Mouse (Mus musculus) midbrain, embryonic 10.5 days (tissue): ENCODE measurements around the gene Epm2aip1. TPM values are rescaled to one million over a fixed set of nuclear protein-coding genes. Genes with fewer than 3 reads are reported as not detected.

ENCODE experiments used
- DNase-seq: peaks from one replicate; pipeline ENCODE4 v3.0.0-alpha.2; 2017; ENCODE audit warnings: low spot score
- H3K27ac ChIP-seq: fragments of 300-500 bp; sonication (generic); replicated peaks from 2 replicates; pipeline ENCODE4 v1.5.1; 2016; ENCODE audit warnings: mild to moderate bottlenecking
- H3K27me3 ChIP-seq: fragments of 300-500 bp; sonication (generic); 2 replicates; pipeline ENCODE4 v1.6.1; 2016; ENCODE audit warnings: low read depth, mild to moderate bottlenecking; ENCODE audit not compliant: poor library complexity, severe bottlenecking
- H3K36me3 ChIP-seq: fragments of 300-500 bp; sonication (generic); 2 replicates; pipeline ENCODE4 v1.6.1; 2016; ENCODE audit warnings: mild to moderate bottlenecking, moderate library complexity
- H3K4me1 ChIP-seq: fragments of 300-500 bp; sonication (generic); 2 replicates; pipeline ENCODE4 v1.6.1; 2016
- H3K4me3 ChIP-seq: fragments of 300-500 bp; sonication (generic); 2 replicates; pipeline ENCODE4 v1.5.1; 2016; ENCODE audit warnings: mild to moderate bottlenecking, moderate library complexity
- H3K9me3 ChIP-seq: fragments of 300-500 bp; sonication (generic); replicated peaks from 2 replicates; pipeline ENCODE4 v1.6.1; 2016; ENCODE audit warnings: mild to moderate bottlenecking
- WGBS: fragments of 180-500 bp; shearing (Covaris S2); methylation state at CpG from one replicate; pipeline ENCODE4 v1.1.7; 2016; 5-methylcytosine and 5-hydroxymethylcytosine counted together
- polyA plus RNA-seq: library from polyadenylated mRNA; unstranded; fragments of >200 nt; fragmentation: Nextera tagmentation; extraction: Ambion mirVana; gene quantifications from 2 replicates; pipeline ENCODE4 v1.2.1, GENCODE M21; 2016

The Epm2aip1 gene
- polyA plus RNA-seq, 1 experiment from 2014 or later, result 25.3 TPM

DNA sequence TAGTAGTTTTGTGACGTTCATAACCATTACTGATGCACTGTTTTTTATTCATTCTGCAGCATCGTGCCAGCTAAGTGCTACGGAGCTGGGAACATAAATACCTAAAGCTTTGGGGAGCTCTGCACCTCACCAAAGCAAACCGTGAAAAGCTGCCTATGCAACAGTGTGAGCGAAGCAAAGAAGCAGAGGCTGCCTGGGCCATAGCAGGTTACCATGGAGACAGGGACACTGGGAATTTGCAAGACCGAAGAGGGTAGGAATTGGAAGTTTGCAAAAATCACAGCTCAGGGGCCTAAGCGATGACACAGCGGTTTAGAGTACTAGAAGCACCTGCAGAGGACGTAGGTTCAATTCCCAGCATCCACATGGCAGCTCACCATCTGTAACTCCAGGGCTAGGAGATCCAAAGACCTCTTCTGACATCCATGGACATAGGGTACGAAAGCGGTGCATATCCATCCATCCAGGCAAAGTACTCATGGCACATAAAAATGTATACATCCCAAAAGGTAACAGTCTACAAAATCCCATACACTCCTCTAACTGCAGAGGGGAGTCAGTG lies 18.9 kb downstream of the Epm2aip1 start:
- DNase-seq, result no peak
- H3K9me3 ChIP-seq, result no peaks in the 10 kb centered on the region
- H3K4me1 ChIP-seq, result peaks cover 18% of the 10 kb centered on the region
- no peaks in the 10 kb centered on the region for H3K36me3 ChIP-seq
- H3K27ac ChIP-seq, result no peak overlapping the region
- no peak overlapping the region for H3K4me3 ChIP-seq
- no peaks in the 10 kb centered on the region for H3K27me3 ChIP-seq
- WGBS, result 75% methylated on average over 11 of the region's 11 CpGs

DNA sequence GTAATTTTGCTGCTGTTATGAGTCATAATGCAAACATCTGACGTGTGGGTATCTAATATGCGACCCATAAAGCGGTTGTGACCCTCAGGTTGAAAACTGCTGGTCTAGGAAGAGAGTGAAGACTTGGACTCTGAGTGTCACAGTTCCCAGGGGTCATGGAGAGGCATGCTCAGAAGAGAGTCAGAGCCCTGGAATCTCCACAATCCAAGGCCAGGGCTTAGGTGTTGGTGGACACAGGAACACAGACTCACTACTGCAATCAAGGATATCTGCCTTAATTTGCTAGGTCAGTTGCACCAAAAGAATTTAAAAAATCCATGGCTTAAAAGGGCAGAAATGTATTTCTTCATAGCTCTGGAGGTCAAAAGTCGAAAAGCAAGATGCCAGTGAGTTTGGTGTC lies 21.5 kb downstream of the Epm2aip1 start:
- DNase-seq, result no peak
- Histone ChIP-seq H3K4me1 (peaks cover 12% of the 10 kb centered on the region), H3K9me3 (no peaks in the 10 kb centered on the region), H3K27ac (no peak overlapping the region), H3K36me3 (no peaks in the 10 kb centered on the region), H3K27me3 (no peaks in the 10 kb centered on the region), H3K4me3 (no peak overlapping the region)
- WGBS, result 89% methylated on average over 4 of the region's 4 CpGs

DNA sequence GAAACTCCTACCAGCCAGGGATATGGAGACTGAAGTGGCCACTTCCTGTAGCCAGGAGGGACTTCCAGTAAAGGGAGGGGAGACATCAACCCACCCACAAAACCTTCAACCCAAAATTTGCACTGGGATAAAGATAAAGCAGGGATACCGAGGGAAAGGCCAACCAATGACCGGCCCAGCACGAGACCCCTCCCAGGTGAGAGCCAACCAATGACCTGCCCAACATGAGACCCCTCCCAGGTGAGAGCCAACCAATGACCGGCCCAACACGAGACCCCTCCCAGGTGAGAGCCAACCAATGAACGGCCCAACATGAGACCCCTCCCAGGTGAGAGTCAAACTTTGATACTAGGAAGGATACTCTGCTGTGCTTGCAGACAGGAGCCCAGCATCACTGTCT lies 23.2 kb downstream of the Epm2aip1 start:
- no peak overlapping the region for H3K27ac ChIP-seq
- H3K4me3 ChIP-seq, result no peak overlapping the region
- no peaks in the 10 kb centered on the region for H3K36me3 ChIP-seq
- H3K27me3 ChIP-seq, result no peaks in the 10 kb centered on the region
- no peaks in the 10 kb centered on the region for H3K9me3 ChIP-seq
- 90% methylated on average over 6 of the region's 6 CpGs for WGBS
- no peak for DNase-seq
- H3K4me1 ChIP-seq, result peaks cover 8% of the 10 kb centered on the region

DNA sequence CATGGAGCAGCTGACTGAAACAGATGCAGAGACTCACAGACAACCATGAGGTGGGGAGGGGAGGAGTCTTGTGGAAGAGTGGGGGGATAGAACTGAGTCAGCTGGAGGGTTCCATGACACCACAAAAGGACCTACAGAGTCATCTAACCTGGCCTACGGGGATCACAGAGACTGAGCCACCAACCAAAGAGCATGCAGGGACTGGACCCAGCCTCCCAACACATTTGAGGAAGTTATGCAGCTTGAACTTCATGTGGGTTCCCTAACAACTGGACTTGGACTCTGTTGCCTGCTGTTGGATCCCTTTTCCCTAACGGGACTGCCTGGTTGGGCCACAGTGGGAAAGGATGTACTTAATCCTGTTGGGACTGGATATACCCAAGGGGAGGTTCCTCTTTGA lies 23.6 kb downstream of the Epm2aip1 start:
- Histone ChIP-seq H3K27ac (no peak overlapping the region), H3K4me3 (no peak overlapping the region), H3K36me3 (no peaks in the 10 kb centered on the region), H3K27me3 (no peaks in the 10 kb centered on the region), H3K9me3 (no peaks in the 10 kb centered on the region), H3K4me1 (peaks cover 4% of the 10 kb centered on the region)
- DNase-seq, result no peak
- 71% methylated on average over 2 of the region's 2 CpGs for WGBS

DNA sequence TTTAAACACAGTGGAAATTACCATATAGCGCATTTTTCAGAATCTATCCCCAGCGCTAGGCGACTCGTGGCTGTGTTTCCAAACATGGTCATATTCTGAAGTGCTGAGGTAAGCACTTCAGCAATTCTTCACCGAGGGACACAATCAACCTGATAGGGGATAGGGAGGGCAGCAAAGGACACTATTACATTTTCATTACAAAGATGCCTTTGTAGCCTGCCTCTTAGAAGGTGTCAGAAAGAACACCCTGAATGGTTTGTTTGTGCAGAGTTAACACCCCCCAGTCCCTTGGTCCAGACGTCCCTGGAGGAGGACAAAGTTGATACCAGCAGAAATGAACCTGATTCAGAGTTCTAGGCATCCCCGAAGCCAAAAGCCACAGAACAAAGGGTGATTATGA lies 24.7 kb downstream of the Epm2aip1 start:
- Histone ChIP-seq H3K4me3 (no peak overlapping the region), H3K9me3 (no peaks in the 10 kb centered on the region), H3K27me3 (no peaks in the 10 kb centered on the region), H3K36me3 (no peaks in the 10 kb centered on the region), H3K27ac (no peak overlapping the region), H3K4me1 (no peaks in the 10 kb centered on the region)
- WGBS, result 86% methylated on average over 7 of the region's 7 CpGs
- DNase-seq, result no peak

DNA sequence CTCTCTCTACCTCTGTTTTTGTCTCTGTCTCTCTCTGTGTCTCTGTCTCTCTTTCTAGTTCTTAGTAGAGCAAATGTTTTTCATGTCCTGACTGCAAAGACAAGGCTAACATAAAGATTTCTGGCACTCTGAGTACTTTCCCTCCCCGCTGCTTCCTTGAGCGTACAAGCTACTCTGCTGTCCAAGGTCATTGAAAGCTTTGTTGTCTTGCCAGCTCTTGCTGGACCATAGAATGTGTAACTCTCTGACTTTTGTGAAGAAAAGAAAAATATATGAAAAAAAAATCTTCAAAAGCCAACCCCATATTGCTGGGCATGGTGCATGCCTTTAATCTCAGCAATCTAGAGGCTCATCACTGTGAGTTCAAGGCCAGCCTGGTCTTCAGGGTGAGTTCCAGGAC lies 26.9 kb downstream of the Epm2aip1 start:
- 92% methylated on average over 2 of the region's 2 CpGs for WGBS
- H3K36me3 ChIP-seq, result no peaks in the 10 kb centered on the region
- DNase-seq, result no peak

DNA sequence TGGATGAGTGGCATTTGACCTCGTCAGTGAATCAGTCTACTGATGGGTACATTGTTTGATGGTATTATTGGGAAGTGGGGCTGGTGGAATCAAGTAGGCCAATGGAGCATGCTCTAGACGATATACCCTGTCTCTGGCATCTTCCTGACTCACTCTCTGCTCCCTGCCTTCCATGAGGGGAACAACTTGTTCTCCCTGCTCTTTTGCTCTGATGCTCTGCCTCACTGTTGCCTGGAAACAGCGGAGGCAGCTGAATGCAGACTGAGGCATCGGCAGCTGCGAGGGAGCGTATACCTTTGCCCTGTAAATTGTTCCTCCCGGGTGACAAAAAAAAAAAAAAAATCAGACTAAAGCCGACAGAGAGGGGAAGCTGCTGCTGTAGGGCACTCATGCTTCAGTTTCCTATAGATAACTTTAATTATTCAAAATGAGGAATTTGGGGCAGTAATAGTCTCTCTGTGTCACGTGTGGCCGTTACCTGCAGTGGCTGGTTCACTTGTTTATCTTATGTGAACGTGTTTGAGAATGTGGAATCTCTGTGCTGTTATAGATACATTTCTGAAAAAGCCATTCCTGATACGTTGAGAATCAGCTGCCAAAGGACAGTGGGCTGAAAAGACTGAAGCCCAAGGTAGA lies 30.6 kb downstream of the Epm2aip1 start:
- H3K36me3 ChIP-seq, result no peaks in the 10 kb centered on the region
- H3K9me3 ChIP-seq, result no peaks in the 10 kb centered on the region
- 70% methylated on average over 12 of the region's 12 CpGs for WGBS
- H3K4me3 ChIP-seq, result no peak overlapping the region
- no peaks in the 10 kb centered on the region for H3K27me3 ChIP-seq
- H3K4me1 ChIP-seq, result peaks cover 4% of the 10 kb centered on the region
- no peak overlapping the region for H3K27ac ChIP-seq
- DNase-seq, result no peak

More for the DNA sequence above, 26.9 kb downstream of the Epm2aip1 start:
- H3K4me1 ChIP-seq, result peaks cover 4% of the 10 kb centered on the region
- H3K27ac ChIP-seq, result no peak overlapping the region
- no peaks in the 10 kb centered on the region for H3K9me3 ChIP-seq
- H3K4me3 ChIP-seq, result no peak overlapping the region
- no peaks in the 10 kb centered on the region for H3K27me3 ChIP-seq

DNA sequence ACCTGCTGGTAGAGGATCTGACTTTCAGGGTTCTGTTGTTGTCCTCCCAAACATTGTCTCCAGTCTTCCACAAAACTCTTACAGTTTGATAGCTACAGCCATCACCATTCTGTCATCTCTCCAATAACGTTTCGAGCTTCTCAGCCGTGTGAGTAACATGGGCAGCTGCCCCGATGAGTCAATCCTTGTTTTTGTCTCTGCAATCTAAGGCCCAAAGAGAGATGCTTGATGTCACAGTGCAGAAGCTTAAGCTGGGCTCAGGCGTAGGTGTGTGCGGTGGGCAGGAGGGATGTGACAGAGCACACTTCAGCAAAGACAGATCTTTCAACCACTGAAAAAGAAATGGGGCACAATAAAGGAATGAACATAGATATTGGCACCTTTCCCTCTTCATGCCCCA lies 32.3 kb downstream of the Epm2aip1 start:
- DNase-seq, result no peak
- Histone ChIP-seq H3K9me3 (no peaks in the 10 kb centered on the region), H3K27ac (no peak overlapping the region), H3K27me3 (peaks cover 4% of the 10 kb centered on the region), H3K4me1 (peaks cover 4% of the 10 kb centered on the region), H3K36me3 (no peaks in the 10 kb centered on the region), H3K4me3 (no peak overlapping the region)
- 93% methylated on average over 6 of the region's 6 CpGs for WGBS

DNA sequence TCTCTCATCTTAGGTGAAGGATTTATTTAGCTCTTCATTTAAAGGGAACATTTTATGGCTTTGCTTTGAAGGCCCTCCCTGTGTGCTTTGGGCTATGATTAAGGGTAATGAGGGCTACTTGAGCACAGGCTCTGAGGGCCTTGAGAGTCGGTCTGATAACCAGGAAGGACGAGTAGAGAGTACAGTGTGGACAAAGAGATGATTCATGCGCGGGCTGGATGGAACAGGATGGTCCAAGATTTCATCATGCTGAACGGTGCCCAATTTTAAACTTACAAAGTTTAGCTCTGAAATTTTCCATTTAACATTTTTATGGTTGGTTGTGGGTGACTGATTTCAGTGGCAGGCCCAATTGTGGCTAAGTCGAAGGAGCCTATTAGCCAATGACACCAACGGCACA lies 34.4 kb downstream of the Epm2aip1 start:
- Histone ChIP-seq H3K27ac (no peak overlapping the region), H3K4me1 (peaks cover 4% of the 10 kb centered on the region), H3K4me3 (no peak overlapping the region), H3K9me3 (peaks cover 12% of the 10 kb centered on the region), H3K27me3 (peaks cover 25% of the 10 kb centered on the region), H3K36me3 (no peaks in the 10 kb centered on the region)
- no peak for DNase-seq
- 87% methylated on average over 7 of the region's 7 CpGs for WGBS

DNA sequence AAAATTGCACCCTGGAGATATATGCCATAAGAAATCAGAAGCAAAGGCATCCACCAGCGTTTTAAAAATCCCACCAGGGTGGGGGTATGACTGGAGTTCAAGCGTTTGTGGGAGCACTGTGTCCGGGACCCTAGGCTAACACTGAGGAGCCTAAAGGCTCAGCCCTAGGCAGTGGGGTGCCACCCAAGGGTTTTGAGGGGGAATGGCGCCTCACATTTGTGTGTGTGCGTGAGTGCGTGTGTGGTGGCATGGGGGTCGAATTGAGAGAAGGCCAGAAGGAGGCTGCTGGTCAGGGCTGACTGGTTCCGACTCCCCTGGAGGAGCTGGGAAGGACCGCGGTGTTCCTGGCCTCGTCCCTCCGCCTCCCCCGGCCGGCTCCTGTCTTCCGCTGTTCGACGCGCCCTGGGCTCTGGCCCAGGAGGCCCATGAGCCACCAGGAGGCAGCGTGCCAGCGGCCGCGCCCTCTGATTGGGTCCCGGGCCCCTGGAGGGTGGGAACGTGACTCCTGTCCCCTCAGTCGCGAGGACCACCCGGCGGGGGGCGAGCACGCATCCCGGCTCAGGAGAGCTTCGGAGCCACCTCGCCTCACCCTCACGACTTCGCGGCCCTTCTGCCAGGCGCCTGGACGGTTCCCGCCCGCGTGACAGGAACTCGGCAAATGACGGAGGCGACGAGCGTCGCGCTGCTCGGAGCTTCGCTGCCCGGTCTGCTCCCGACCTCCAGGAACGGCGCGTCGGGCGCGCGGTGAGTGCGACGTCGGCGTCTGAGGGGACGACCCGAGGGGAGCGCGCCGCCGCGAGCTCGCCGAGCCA lies 39.5 kb downstream of the Epm2aip1 start, which contains the start of gene Trank1:
Gene Trank1, plus strand, starts transcription at position 709 of the 812 bp plus-strand sequence.
- Histone ChIP-seq H3K4me3 (peak within 1 kb of the TSS; percentile 63), H3K4me1 (peaks cover 18% of the 10 kb centered on the region), H3K9me3 (peaks cover 16% of the 10 kb centered on the region), H3K27ac (peak within 1 kb of the TSS; percentile 42; the same call in 1 of the 2 replicates), H3K27me3 (peaks cover 68% of the 10 kb centered on the region), H3K36me3 (no peaks in the 10 kb centered on the region)
- DNase-seq, result peak; percentile 44
- WGBS, result 10% methylated on average over 72 of the region's 72 CpGs

DNA sequence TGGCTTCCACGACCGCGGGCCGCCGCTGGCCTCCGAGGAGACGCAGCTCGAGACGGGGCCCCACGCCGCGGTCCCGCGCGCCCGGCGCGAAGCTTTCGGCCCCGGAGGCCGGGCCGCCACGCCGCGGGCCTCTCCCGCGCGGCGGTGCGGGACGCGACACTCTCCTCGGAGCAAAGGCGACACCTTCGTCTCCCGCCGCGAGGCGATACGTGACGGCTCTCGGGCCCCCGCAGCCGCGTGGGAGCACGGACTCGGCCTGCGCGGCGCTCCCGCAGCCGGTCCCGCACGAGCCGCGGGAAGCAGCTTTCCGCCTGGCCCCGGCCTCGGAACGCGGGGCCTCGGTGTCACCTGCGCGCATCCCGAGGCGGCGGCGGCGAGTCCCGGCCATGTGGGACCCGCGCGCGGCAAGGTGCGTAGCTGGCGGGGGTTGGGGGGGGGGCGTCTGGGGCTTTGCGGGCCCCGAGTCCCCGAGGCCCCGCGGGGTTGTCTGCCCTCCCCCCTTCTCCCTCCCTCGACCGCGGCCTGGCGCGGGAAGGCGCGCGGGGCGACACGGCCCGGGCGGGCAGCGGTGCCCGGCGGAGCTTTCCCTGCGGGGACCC lies 40.2 kb downstream of the Epm2aip1 start:
- Histone ChIP-seq H3K36me3 (no peaks in the 10 kb centered on the region), H3K27me3 (peaks cover 68% of the 10 kb centered on the region), H3K4me1 (peaks cover 18% of the 10 kb centered on the region), H3K27ac (peak overlapping the region; percentile 42; the same call in 1 of the 2 replicates), H3K4me3 (peak overlapping the region; percentile 63), H3K9me3 (peaks cover 16% of the 10 kb centered on the region)
- WGBS, result 3% methylated on average over 85 of the region's 98 CpGs
- peak; percentile 30 for DNase-seq

DNA sequence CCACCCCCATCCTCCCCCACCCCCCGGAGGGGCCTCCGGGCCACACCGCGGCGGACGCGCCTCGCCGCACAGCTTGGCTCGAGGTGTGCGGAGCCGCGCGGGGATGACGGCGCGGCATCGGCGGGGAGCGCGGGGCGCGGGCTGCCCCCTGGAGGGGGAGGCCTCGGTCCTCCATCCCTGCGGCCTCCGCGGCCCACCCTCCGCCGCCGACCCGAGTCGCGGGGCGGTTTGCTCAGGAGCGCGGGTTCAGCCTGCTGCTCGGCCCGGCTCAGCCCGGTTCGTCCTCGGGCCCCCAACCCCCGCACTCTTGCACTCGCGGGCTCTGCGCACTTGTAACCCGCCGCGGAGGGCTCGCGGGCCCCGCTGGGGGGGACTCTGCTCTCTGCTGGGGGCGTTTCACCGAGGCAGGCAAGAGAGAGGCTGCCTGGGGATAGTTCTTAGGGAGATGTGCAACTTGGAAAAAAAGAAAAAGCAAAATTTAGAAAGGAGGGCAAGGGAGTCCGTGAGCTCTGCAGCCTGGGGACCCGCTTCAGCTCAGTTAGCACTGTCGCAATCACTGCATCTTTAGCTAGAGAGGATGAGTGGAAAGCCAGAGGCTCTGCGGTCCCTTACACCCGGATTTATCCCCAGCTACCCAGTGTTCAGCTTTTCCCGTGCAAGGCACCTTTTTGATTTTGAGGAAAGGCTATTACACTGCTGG lies 40.9 kb downstream of the Epm2aip1 start:
- peak; percentile 45 for DNase-seq
- Histone ChIP-seq H3K27me3 (peaks cover 68% of the 10 kb centered on the region), H3K9me3 (peaks cover 16% of the 10 kb centered on the region), H3K4me3 (peak overlapping the region; percentile 63), H3K36me3 (no peaks in the 10 kb centered on the region), H3K27ac (peak overlapping the region; percentile 42; the same call in 1 of the 2 replicates), H3K4me1 (peaks cover 18% of the 10 kb centered on the region)
- under 1% methylated on average over 59 of the region's 59 CpGs for WGBS
